Mouse (Mus musculus): ENCODE data around the gene Dnase1l2. TPM values are rescaled to one million over a fixed set of nuclear protein-coding genes. Genes with fewer than 3 reads are reported as not detected.

Dnase1l2 gene
- 1.00 and 1.4 TPM in 2 replicates for polyA plus RNA-seq (2015; fragmentation: Nextera tagmentation; extraction: Ambion mirVana)

DNA sequence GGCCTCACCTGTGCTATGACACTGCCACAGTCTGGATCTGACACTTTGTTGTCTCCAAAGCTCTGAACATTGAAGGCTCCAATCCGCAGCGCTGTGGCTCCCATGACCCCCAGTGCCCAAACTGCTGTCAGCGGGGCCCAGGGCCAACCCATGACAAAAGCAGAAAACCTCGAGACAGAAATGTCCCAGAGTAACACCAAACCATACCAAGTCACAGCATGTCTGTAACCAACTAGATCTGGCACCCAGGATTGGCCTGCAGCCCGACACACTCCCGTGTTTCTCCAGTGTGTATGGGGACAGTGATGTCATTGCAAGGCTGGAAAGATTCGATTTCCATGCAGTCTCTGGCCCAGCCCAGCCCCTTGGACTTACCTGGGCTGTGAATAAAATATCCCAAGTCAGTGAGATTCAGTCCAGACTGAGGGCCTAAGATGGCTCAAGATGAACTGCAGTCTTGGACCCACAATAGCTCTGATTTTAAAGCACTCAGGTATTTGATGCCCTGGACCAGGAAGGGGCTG, at the start of gene Dnase1l2:
Dnase1l2 (minus strand) TSS at position 474 of the 524 bp plus-strand sequence.

DNA sequence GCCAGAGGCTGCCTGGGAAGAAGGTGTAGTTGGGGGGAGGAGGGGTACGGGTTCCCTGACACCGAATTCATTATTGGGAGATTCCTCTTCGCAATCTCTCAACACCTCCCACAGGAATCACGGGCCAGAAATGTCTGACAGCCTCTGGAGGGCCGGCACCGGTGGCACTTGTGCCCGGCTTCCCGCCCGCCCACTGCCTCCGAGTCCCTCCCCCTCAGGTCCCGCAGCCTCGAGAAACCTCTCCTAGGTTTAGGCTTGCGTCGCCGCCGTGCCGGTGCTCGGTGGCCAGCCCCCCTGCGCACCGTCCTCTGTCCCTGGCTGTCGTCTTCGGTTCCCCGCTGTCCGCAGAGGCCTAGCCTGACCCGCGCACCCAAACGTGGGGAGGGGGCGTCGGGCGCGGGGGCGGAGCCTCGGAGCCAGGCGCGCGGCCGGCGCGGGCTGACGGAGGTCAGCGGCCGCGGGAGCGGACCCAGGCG, 45.3 kb upstream of the Dnase1l2 start, which contains the start of gene Caskin1:
Caskin1 (plus strand) TSS at position 416 of the 476 bp plus-strand sequence.

DNA sequence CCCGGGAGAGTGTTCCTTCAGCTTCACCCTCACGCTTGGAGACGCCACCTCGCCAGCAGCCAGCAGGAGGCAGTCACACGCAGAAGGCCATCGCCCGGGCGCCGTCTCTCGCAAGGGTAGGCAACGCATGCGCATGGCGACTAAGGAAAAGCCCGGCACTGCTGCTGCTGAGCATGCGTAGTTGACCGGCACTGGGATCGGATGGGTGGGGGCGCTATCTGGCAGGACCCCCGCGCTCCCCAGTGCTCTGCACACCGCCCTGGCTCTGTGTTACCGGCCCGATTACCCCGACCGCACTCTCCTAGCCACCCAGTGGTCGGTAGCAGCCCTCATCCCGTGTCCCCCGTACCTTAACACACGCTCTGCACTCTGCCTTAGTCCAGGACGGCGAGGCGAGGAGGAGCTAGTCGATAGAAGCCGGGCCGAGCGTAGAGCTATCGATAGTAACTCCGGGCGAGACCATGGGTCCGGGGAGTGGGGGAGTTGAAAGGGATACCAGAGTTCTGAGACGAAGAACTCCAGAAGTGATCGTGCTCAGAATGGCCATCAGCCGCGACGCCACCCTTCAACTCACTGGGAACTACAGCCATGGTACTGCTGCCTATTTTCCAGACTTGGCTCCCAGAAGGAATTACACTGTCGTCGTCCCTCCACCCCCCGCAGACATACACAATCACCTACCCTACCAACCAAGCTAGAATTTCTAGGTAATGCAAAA, 35.9 kb upstream of the Dnase1l2 start, which contains the start of gene Mlst8:
Mlst8 (minus strand) TSS at position 416 of the 718 bp plus-strand sequence.

DNA sequence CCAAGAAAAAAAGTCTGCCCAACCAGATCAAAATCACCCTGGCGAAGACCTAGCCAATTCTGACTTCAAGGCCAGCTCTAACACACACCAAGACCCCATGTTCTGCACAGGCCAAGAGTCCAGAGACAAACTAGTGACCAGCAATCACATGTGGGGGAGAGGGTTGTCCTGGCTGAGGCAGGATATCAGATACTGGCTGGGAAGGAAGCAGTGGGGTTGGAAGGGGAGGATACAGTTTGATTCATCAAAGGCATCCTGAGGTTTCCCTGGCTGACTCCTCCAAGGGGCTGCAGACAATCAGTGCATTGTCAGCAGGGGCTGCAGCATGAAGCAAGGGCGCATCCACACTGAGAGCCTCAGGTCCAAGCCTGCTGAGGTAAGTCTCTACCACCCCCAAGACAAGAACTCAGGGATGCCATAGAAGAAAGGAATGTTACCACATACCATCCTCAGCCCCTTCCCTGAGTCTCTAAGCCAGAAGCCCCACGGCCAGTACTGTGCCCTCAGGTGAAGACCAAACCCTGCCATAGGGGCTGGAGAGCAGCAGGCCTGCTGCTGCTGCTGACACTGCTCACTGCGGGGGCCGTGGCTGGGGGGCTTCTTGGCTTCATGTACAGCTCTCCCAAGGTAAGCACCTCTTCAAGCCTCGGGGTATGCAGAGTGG, 30.8 kb upstream of the Dnase1l2 start, which contains the start of gene Bricd5:
Bricd5 (plus strand) TSS at position 273 of the 664 bp plus-strand sequence.

DNA sequence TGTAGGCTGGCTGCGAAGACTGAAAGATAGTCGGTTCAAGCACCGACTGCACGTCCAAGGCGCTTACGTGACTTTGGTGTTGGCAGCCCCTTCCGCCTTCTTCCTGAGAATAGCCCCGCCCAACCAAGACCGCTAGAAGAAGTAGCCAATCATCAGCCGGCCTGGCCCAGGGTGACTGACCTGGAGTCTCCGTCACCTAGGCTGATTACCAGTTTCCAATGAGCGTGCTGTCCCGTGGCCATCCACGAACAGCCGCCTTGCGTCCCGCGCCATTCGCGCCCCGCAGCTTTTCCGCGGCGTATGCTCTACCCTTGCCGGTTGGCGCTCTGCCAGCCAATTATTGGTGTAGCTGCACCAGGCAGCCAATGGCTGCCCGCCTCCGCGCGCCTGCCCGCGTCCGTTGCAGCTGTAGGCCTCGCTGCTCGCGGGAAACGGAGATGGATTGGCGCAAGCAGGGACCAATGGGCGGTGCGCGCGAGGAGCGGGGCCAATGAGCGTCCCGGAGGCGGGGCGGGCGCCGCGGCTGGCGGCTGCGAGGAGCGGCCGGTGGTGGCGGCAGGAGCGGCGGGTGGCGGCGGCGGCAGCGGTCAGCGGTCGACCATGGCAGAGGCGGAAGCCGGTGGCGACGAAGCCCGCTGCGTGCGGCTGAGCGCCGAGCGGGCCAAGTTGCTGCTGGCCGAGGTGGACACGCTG, 27.2 kb upstream of the Dnase1l2 start, which contains the start of the genes E4f1 and Pgp:
E4f1 (minus strand) TSS at position 404 of the 693 bp plus-strand sequence.
Pgp (plus strand) TSS at position 483 of the 693 bp plus-strand sequence.

DNA sequence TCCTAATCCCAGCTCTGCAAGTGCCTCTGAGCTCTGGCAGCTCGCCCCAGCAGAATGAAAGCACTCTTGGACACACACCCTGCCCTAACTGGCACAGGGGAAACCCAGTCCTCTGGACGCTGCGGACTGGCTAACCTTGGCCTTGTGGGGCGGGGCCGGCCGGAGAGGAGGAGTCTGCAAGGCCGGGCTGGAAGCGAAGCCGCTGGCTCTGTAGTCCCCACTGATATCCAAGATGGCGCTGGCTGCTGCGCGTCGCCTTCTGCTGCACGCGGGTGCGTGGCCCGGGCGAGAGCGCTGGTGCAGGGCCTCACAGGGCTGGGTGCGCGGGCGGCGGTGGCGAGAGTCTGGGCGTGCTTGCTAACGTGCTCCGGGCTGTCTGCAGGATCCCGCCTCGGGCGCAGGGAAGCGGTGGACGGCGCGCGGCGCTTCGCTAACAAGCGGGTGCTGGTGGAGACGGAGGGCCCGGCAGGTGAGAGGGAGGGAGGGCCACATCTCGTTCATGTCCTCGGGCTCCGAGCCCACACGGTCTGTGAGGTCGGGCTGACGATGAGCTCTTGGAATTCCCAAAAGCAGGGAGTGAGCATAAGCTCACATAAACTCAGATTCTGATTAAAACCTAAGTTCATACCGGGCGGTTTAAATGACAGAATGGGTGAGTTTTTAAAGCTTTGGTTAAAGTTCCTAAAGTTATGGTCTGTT, 16.3 kb downstream of the Dnase1l2 start, which contains the start of gene Eci1:
Eci1 (plus strand) TSS at position 171 of the 699 bp plus-strand sequence.

DNA sequence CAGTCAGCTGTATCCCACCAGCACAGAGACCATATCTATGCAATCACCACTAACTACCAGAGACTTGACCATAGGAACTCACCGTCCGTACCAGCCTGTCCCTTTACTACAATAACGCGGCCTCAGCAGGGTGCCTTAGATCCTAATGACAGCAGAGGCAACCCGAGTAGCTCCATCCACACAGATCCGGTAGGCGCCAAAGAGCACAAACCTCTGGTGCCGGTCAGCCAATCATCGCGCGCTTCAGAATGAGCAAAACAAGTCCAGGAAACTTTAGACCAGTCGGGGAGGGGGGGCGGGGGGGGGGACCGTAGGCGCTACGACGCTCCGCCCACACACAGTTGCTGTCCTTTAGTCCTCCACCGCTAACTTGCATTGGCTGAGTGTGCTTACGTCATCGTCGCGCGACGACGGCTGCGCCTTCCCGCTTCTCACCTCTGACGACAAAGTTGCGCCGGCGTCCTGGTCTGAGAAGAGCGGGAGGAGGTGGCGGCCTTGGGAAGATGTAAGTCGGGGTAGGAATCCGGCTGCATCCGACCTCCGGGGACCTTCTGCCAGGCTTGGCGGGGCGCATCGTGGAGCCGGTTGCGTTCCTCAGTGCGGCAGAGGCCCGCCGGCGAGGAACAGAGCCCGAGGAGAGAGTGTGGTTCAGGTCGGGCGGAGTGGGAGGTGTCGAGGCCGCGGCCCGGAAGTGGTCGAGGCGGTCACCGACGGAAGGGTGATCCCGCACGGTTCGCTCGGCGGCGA, 28.5 kb downstream of the Dnase1l2 start, which contains the start of gene Rnps1:
Rnps1 (plus strand) TSS at position 336 of the 747 bp plus-strand sequence.

Other genes with a start within 250 kb of the Dnase1l2 start
- gene Tbc1d24, start 237.5 kb downstream of the Dnase1l2 start, polyA plus RNA-seq (2015; fragmentation: Nextera tagmentation; extraction: Ambion mirVana), result 6.1 and 6.8 TPM in 2 replicates
- gene Ntn3, start 233.6 kb downstream of the Dnase1l2 start, polyA plus RNA-seq (2015; fragmentation: Nextera tagmentation; extraction: Ambion mirVana), result 2.1 and 2.3 TPM in 2 replicates
- 11.2 and 11.8 TPM in 2 replicates for gene Tedc2, start 222.3 kb downstream of the Dnase1l2 start, polyA plus RNA-seq (2015; fragmentation: Nextera tagmentation; extraction: Ambion mirVana)
- 62.5 and 70.6 TPM in 2 replicates for gene Ccnf, start 191.6 kb downstream of the Dnase1l2 start, polyA plus RNA-seq (2015; fragmentation: Nextera tagmentation; extraction: Ambion mirVana)
- 0.10 and 0.13 TPM in 2 replicates for gene Abca17, start 92.0 kb downstream of the Dnase1l2 start, polyA plus RNA-seq (2015; fragmentation: Nextera tagmentation; extraction: Ambion mirVana)
- 13.0 and 14.0 TPM in 2 replicates for gene Abca3, start 91.2 kb downstream of the Dnase1l2 start, polyA plus RNA-seq (2015; fragmentation: Nextera tagmentation; extraction: Ambion mirVana)
- 158 and 162 TPM in 2 replicates for gene Rnps1, start 28.5 kb downstream of the Dnase1l2 start, polyA plus RNA-seq (2015; fragmentation: Nextera tagmentation; extraction: Ambion mirVana)
- 48.9 and 53.5 TPM in 2 replicates for gene Eci1, start 16.5 kb downstream of the Dnase1l2 start, polyA plus RNA-seq (2015; fragmentation: Nextera tagmentation; extraction: Ambion mirVana)
- gene E4f1, start 27.2 kb upstream of the Dnase1l2 start, polyA plus RNA-seq (2015; fragmentation: Nextera tagmentation; extraction: Ambion mirVana), result 17.4 and 20.1 TPM in 2 replicates
- gene Pgp, start 27.3 kb upstream of the Dnase1l2 start, polyA plus RNA-seq (2015; fragmentation: Nextera tagmentation; extraction: Ambion mirVana), result 74.7 and 81.1 TPM in 2 replicates
- gene Bricd5, start 30.8 kb upstream of the Dnase1l2 start, polyA plus RNA-seq (2015; fragmentation: Nextera tagmentation; extraction: Ambion mirVana), result not detected in 2 replicates
- 14.6 and 17.9 TPM in 2 replicates for gene Mlst8, start 36.0 kb upstream of the Dnase1l2 start, polyA plus RNA-seq (2015; fragmentation: Nextera tagmentation; extraction: Ambion mirVana)
- gene Caskin1, start 45.5 kb upstream of the Dnase1l2 start, polyA plus RNA-seq (2015; fragmentation: Nextera tagmentation; extraction: Ambion mirVana), result 0.38 and 0.40 TPM in 2 replicates
- gene Traf7, start 84.8 kb upstream of the Dnase1l2 start, polyA plus RNA-seq (2015; fragmentation: Nextera tagmentation; extraction: Ambion mirVana), result 41.7 and 45.4 TPM in 2 replicates
- 1.5 and 2.3 TPM in 2 replicates for gene Rab26, start 91.1 kb upstream of the Dnase1l2 start, polyA plus RNA-seq (2015; fragmentation: Nextera tagmentation; extraction: Ambion mirVana)
- gene Pkd1, start 106.7 kb upstream of the Dnase1l2 start, polyA plus RNA-seq (2015; fragmentation: Nextera tagmentation; extraction: Ambion mirVana), result 4.8 and 12.3 TPM in 2 replicates
- 33.4 and 33.5 TPM in 2 replicates for gene Tsc2, start 189.5 kb upstream of the Dnase1l2 start, polyA plus RNA-seq (2015; fragmentation: Nextera tagmentation; extraction: Ambion mirVana)
- gene Nthl1, start 189.6 kb upstream of the Dnase1l2 start, polyA plus RNA-seq (2015; fragmentation: Nextera tagmentation; extraction: Ambion mirVana), result 6.9 and 8.2 TPM in 2 replicates
- 32.8 and 46.2 TPM in 2 replicates for gene Slc9a3r2, start 207.2 kb upstream of the Dnase1l2 start, polyA plus RNA-seq (2015; fragmentation: Nextera tagmentation; extraction: Ambion mirVana)
- gene Npw, start 215.4 kb upstream of the Dnase1l2 start, polyA plus RNA-seq (2015; fragmentation: Nextera tagmentation; extraction: Ambion mirVana), result 0.44 and 0.54 TPM in 2 replicates
- gene Zfp598, start 226.6 kb upstream of the Dnase1l2 start, polyA plus RNA-seq (2015; fragmentation: Nextera tagmentation; extraction: Ambion mirVana), result 9.6 and 9.9 TPM in 2 replicates
- gene Syngr3, start 246.8 kb upstream of the Dnase1l2 start, polyA plus RNA-seq (2015; fragmentation: Nextera tagmentation; extraction: Ambion mirVana), result 0.06 and 0.11 TPM in 2 replicates

All from spleen, postnatal 0 days (tissue).